8 mouse cellular contexts compared by ENCODE assay signal in genomic region chr5:143622623-143623150, GRCm38 (mm10). TPM values are rescaled to one million over a fixed set of nuclear protein-coding genes. Genes with fewer than 3 reads are reported as not detected.
DNase-seq lines count a peak whose midpoint lies in the region; ATAC-seq and TF ChIP-seq lines count a peak whose summit lies in the region.

No protein-coding gene starts in this region.

- no peaks in the 10 kb centered on the region for H3K36me3 ChIP-seq in macrophage (ENCODE audit: inconsistent target)

- peak; percentile 26 for ATAC-seq in common myeloid progenitor, adult 5-6 weeks (replicated peaks; ENCODE audit: low read depth, poor library complexity, severe bottlenecking)
- ATAC-seq in hematopoietic stem cell, adult 5-6 weeks (replicated peaks in 1 of 2; ENCODE audit: insufficient read depth in 1 of 2, low FRiP score in 2 of 2, low TSS enrichment in 1 of 2, low read depth in 1 of 2, poor library complexity in 2 of 2, severe bottlenecking in 2 of 2), result peak; percentile 20 to 58; a peak in 3 of 4 replicates

- H3K4me3 ChIP-seq in lung, adult 2 months (replicated peaks; ENCODE audit: extremely low read depth, low read depth, low read length), result peak overlapping the region; percentile 87
- peak overlapping the region; percentile 57 for H3K4me3 ChIP-seq in macrophage (ENCODE audit: inconsistent target)

- no peak for TF ChIP-seq POLR2A in lung, adult 2 months (IDR thresholded peaks at IDR 0.05; ENCODE audit: borderline replicate concordance, extremely low read depth, low read depth, low read length)

- 2% methylated on average over 48 of the region's 48 CpGs for WGBS in lung, adult 2 months
- 3% methylated on average over 47 of the region's 48 CpGs for WGBS in macrophage (ENCODE audit: missing documents)

- H3K27ac ChIP-seq in macrophage, result no peak overlapping the region

- DNase-seq in lung, adult 2 months, result peak; percentile 48
- DNase-seq in lung, postnatal 4 days, result no peak
- no peak for DNase-seq in layer of hippocampus, postnatal 10 days (ENCODE audit: low spot score in 2 of 2)
- no peak for DNase-seq in natural killer cell, adult 2 months (ENCODE audit: low spot score in 2 of 2)
- DNase-seq in frontal cortex, postnatal 36 days (ENCODE audit: low spot score in 2 of 2), result no peak

- peaks cover 44% of the 10 kb centered on the region; the same call in 1 of the 2 replicates for H3K79me2 ChIP-seq in macrophage (ENCODE audit: inconsistent target)

- TF ChIP-seq CTCF in lung, adult 2 months (IDR thresholded peaks at IDR 0.05; ENCODE audit: insufficient read depth, low read length), result no peak

- H3K4me1 ChIP-seq in lung, adult 2 months (ENCODE audit: control insufficient read depth, insufficient read depth, low read length), result peaks cover 12% of the 10 kb centered on the region

RNA-seq across cellular contexts. Expression of gene Cyth3, which starts 0.4 kb away (rescaled TPM):
- 123 and 152 TPM in 2 replicates for polyA plus RNA-seq in lung, adult 2 months (2012; rRNA removed)
- 33.3 and 36.0 TPM in 2 replicates for total RNA-seq in common myeloid progenitor, adult 5-6 weeks (2017)
- 16.5 and 21.8 TPM in 2 replicates for total RNA-seq in hematopoietic stem cell, adult 5-6 weeks (2017)
- total RNA-seq in macrophage (2018; cell fraction: chromatin; rRNA removed), result 100 to 1,000 TPM in 2 of 26 experiments, 10 to 100 TPM in 24; 22.5 to 129 (median 35.9) TPM
- 10 to 100 TPM; 11.8 to 31.1 (median 16.4) TPM for total RNA-seq in macrophage (2018; cell fraction: cytosol; rRNA removed)
- 100 to 1,000 TPM in 2 of 26 experiments, 10 to 100 TPM in 24; 12.1 to 121 (median 24.3) TPM for total RNA-seq in macrophage (2018; cell fraction: nucleus; rRNA removed)
- 15.8 to 25.1 TPM (median 20.0 TPM) in 3 replicates for polyA plus RNA-seq in macrophage (2018)
- total RNA-seq in layer of hippocampus, postnatal 10 days (2021), result 10 to 100 TPM; 52.0 to 65.7 TPM
